Mouse (Mus musculus) kidney, postnatal 0 days (tissue): ENCODE measurements at regions not wholly inside any gene's neighbourhood (a gene's known extent, or its start where the extent isn't known, plus 50 kb on each side); places are given as distances from the start of the nearest gene placed in this dataset.

Experiments
- ATAC-seq: fragments of 200-750 bp; cut with Nextera tagmentation; replicated peaks from 2 replicates; pipeline ENCODE4 v1.8.0; 2017; ENCODE audit warnings: low read depth, moderate number of reproducible peaks, moderate TSS enrichment, moderate library complexity; ENCODE audit not compliant: low FRiP score
- DNase-seq: peaks from one replicate; pipeline ENCODE4 v3.0.0-alpha.2; 2016; ENCODE audit warnings: low spot score
- H3K27ac ChIP-seq: fragments of 300-500 bp; sonication (generic); 2 replicates; pipeline ENCODE4 v1.5.1; 2014; ENCODE audit warnings: mild to moderate bottlenecking
- H3K27me3 ChIP-seq: fragments of 300-500 bp; sonication (generic); 2 replicates; pipeline ENCODE4 v1.6.1; 2014; ENCODE audit warnings: low read length, mixed read lengths; ENCODE audit not compliant: insufficient read depth
- H3K36me3 ChIP-seq: fragments of 300-500 bp; sonication (generic); 2 replicates; pipeline ENCODE4 v1.6.1; 2014; ENCODE audit warnings: low read length, mixed read lengths; ENCODE audit not compliant: insufficient read depth
- H3K4me1 ChIP-seq: fragments of 300-500 bp; sonication (generic); replicated peaks from 2 replicates; pipeline ENCODE4 v1.6.1; 2014; ENCODE audit warnings: antibody characterized with exemption, low read length, mixed read lengths; ENCODE audit not compliant: insufficient read depth
- H3K4me2 ChIP-seq: fragments of 300-500 bp; sonication (generic); 2 replicates; pipeline ENCODE4 v1.6.1; 2014; ENCODE audit warnings: mild to moderate bottlenecking, low read length, moderate library complexity, mixed read lengths
- H3K4me3 ChIP-seq: fragments of 300-500 bp; sonication (generic); replicated peaks from 2 replicates; pipeline ENCODE4 v1.5.1; 2014; ENCODE audit warnings: low read depth, low read length
- H3K9ac ChIP-seq: fragments of 300-500 bp; sonication (generic); 2 replicates; pipeline ENCODE4 v1.6.1; 2014; ENCODE audit warnings: low read depth, low read length
- H3K9me3 ChIP-seq: fragments of 300-500 bp; sonication (generic); replicated peaks from 2 replicates; pipeline ENCODE4 v1.6.1; 2016; ENCODE audit warnings: low read length, inconsistent platforms, mixed read lengths
- CTCF ChIP-seq: IDR thresholded peaks from 2 replicates; pipeline ENCODE4 v1.5.1; 2016; ENCODE audit warnings: antibody characterized with exemption, low read depth, mild to moderate bottlenecking, moderate library complexity
- WGBS: fragments of 180-500 bp; shearing (Covaris S2); extraction: QIAGEN DNeasy Blood & Tissue Kit; methylation state at CpG from one replicate; pipeline ENCODE4 v1.1.7; 2014; 5-methylcytosine and 5-hydroxymethylcytosine counted together

- ATAC-seq (no peak), DNase-seq (no peak)
- no peak for TF ChIP-seq CTCF
- Histone ChIP-seq H3K36me3 (no peaks in the 10 kb centered on the region), H3K9ac (no peak overlapping the region), H3K4me3 (no peak overlapping the region), H3K27ac (no peak overlapping the region), H3K27me3 (no peaks in the 10 kb centered on the region), H3K4me2 (no peak overlapping the region), H3K9me3 (no peaks in the 10 kb centered on the region), H3K4me1 (no peaks in the 10 kb centered on the region)
- WGBS = 89% methylated on average over 2 of the region's 2 CpGs
Measured at GRCm38 (mm10) chr9:74425594-74425993, 315.4 kb downstream of the Wdr72 start.

DNA sequence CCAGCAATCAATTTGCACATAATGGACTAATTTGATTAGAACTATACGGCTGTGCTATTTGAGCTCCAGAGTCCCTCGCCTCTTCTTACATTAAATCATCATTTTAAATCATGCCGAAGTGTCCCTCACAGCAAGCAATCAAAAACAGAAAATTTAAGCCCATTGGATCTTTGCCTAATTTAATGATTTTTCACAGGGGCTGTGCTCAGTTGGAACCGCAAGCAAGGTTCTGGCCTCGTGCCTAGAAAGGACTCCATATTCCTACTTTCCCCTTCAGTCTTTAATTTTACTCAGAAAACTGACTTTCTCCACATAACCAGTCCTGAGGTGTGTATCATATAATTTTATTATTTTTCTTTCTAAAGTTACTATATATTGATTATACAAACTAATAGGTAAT lies 339.8 kb downstream of the Wdr72 start:
- no peak overlapping the region for H3K4me2 ChIP-seq
- H3K27me3 ChIP-seq = no peaks in the 10 kb centered on the region
- H3K4me1 ChIP-seq = no peaks in the 10 kb centered on the region
- H3K36me3 ChIP-seq = no peaks in the 10 kb centered on the region
- 74% methylated on average over 5 of the region's 5 CpGs for WGBS
- H3K9ac ChIP-seq = no peak overlapping the region
- DNase-seq (no peak), ATAC-seq (no peak)
- H3K4me3 ChIP-seq = no peak overlapping the region
- no peak for TF ChIP-seq CTCF
- no peak overlapping the region for H3K27ac ChIP-seq
- H3K9me3 ChIP-seq = no peaks in the 10 kb centered on the region

DNA sequence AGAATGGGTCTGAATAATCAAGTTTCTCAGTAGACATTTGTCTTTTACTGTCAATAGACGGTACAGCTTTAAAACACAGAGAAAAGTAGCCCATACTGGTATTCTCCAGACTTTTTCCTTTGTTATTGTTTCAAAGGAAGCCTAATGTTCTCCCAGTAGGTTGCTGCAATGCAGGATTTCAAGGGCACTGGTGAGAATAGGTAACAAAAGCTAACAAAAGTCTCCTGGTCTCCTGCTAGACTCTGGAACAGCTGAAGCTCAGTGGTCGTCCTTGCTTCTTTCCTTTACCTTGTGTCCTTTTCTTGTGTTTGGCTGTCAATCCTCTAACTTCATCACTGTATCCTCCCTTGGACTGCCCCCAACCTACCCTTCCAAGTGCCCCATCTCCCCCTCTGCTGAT lies 350.9 kb downstream of the Wdr72 start:
- H3K9me3 ChIP-seq = no peaks in the 10 kb centered on the region
- H3K27ac ChIP-seq = no peak overlapping the region
- H3K4me1 ChIP-seq = no peaks in the 10 kb centered on the region
- DNase-seq = no peak
- ATAC-seq = no peak
- no peak for TF ChIP-seq CTCF
- no peak overlapping the region for H3K4me2 ChIP-seq
- WGBS = 54% methylated on average over 2 of the region's 2 CpGs
- H3K9ac ChIP-seq = no peak overlapping the region
- no peaks in the 10 kb centered on the region for H3K27me3 ChIP-seq
- no peaks in the 10 kb centered on the region for H3K36me3 ChIP-seq
- no peak overlapping the region for H3K4me3 ChIP-seq

DNA sequence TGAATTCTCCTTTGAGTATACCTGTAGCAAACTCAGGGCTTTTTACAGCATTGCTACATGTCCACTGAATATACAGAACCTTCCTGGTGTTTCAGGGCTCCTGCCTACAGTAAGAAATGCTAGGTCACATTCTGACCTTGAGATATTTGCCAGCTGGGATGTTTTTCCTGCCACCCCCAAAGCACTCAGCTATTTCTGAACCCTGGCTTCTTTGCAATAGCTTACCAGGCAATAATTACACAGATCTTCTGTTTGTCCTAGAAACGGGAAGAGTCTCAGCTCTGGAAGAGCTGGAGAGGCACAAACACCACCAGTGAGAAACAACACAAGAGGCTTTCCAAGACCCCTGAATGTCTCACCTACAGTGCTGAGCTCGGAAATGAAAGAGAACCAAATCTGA lies 366.7 kb downstream of the Wdr72 start:
- TF ChIP-seq CTCF = no peak
- H3K4me3 ChIP-seq = no peak overlapping the region
- WGBS = 17% methylated on average over 2 of the region's 2 CpGs
- H3K9me3 ChIP-seq = no peaks in the 10 kb centered on the region
- no peak overlapping the region for H3K9ac ChIP-seq
- no peaks in the 10 kb centered on the region for H3K27me3 ChIP-seq
- DNase-seq (no peak), ATAC-seq (no peak)
- H3K4me1 ChIP-seq = no peaks in the 10 kb centered on the region
- H3K27ac ChIP-seq = no peak overlapping the region
- H3K4me2 ChIP-seq = no peak overlapping the region
- no peaks in the 10 kb centered on the region for H3K36me3 ChIP-seq

DNA sequence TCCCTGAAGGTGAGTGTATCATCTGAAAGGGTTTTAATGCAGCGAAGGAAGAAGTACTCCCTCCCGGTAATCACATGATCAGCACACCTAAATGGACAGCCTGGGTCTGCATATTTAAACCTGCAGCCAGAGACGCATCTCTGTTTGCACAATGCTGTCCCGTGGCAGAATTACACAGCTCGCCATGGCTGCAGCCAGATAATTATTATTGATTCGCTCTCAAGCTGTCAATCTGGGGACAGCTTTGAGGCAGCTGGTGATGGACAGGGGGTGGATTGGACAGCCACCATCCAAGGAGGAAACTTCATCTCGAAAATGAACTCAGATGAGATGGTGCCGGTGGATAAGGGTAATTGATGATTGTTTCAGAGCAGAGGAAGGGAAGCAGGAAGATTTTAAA lies 369.1 kb downstream of the Wdr72 start:
- no peaks in the 10 kb centered on the region for H3K36me3 ChIP-seq
- H3K27me3 ChIP-seq = no peaks in the 10 kb centered on the region
- no peak overlapping the region for H3K27ac ChIP-seq
- no peak overlapping the region for H3K4me3 ChIP-seq
- 44% methylated on average over 8 of the region's 8 CpGs for WGBS
- no peaks in the 10 kb centered on the region for H3K4me1 ChIP-seq
- no peak for DNase-seq
- no peak overlapping the region for H3K9ac ChIP-seq
- TF ChIP-seq CTCF = no peak
- H3K4me2 ChIP-seq = no peak overlapping the region
- no peak for ATAC-seq
- H3K9me3 ChIP-seq = no peaks in the 10 kb centered on the region

DNA sequence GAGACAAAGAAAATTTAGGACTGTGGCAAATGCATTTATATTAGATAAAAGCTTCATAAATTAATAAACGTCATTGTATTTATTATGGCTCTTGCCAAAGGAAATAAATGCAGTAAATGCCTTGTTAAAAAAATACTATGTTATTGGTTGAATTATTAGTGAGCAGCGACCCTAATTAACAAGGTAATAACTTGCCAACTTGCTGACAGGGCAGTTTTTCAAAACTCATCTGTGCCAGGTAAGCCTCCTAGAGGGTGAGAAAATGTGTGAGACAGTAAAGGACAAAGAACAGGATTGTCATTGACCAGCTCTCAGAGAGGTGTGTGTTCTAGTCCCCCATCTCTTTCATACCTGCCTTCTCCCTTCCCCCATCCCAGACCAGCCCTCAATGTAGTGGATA lies 347.8 kb upstream of the Onecut1 start:
- H3K4me3 ChIP-seq = no peak overlapping the region
- DNase-seq (no peak), ATAC-seq (no peak)
- no peaks in the 10 kb centered on the region for H3K36me3 ChIP-seq
- no peak for TF ChIP-seq CTCF
- no peak overlapping the region for H3K4me2 ChIP-seq
- no peaks in the 10 kb centered on the region for H3K4me1 ChIP-seq
- H3K27ac ChIP-seq = no peak overlapping the region
- WGBS = 69% methylated on average over 2 of the region's 2 CpGs
- no peak overlapping the region for H3K9ac ChIP-seq
- H3K27me3 ChIP-seq = no peaks in the 10 kb centered on the region
- H3K9me3 ChIP-seq = no peaks in the 10 kb centered on the region

DNA sequence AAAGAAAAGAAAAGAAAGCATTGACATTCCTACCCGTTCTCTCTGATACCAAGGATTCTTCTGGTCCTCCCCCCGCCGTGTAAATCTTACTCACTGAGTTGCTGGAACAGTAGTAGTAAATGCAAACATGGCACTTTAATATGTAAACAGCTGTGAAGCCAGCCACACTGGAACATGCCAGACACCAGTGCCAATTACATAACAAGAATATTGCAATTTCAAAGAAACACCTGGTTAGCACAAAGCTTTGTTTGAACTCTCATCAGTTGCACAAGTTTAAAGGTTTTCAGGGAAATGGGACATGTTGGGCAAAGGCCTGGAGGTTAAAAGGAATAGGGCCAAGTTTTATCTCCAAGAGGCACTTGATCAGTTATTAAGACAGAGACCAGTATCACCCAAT lies 333.2 kb upstream of the Onecut1 start:
- 85% methylated on average over 3 of the region's 3 CpGs for WGBS
- DNase-seq = no peak
- no peaks in the 10 kb centered on the region for H3K4me1 ChIP-seq

More for the DNA sequence above, 333.2 kb upstream of the Onecut1 start:
- no peak overlapping the region for H3K9ac ChIP-seq
- no peak overlapping the region for H3K27ac ChIP-seq
- H3K4me2 ChIP-seq = no peak overlapping the region
- no peaks in the 10 kb centered on the region for H3K9me3 ChIP-seq
- no peak overlapping the region for H3K4me3 ChIP-seq
- no peak for ATAC-seq
- TF ChIP-seq CTCF = no peak
- no peaks in the 10 kb centered on the region for H3K27me3 ChIP-seq
- H3K36me3 ChIP-seq = no peaks in the 10 kb centered on the region
